Mouse (Mus musculus): ENCODE measurements at regions not wholly inside any gene's neighbourhood (a gene's known extent, or its start where the extent isn't known, plus 50 kb on each side); places are given as distances from the start of the nearest gene placed in this dataset.

DNA sequence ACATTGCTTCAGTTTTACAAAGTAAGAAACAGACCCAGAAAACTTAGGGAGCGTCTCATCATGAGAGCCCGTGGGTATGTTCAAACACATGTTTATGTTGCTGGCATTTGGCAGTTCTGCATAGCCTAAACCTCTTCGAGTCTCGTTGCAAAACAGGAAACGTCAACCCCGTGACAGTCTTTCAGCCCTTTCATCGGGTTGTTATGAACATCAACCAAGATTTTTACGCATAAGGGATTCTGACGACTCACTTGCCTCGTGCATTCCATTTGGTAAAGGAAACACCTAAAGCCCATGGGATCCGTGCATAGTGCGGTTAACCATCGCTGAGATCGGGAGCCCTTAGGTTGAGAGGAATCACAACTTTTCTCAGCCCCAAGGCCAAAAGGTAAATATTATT, 115.7 kb downstream of the Gpam start:
- no peak for DNase-seq

DNA sequence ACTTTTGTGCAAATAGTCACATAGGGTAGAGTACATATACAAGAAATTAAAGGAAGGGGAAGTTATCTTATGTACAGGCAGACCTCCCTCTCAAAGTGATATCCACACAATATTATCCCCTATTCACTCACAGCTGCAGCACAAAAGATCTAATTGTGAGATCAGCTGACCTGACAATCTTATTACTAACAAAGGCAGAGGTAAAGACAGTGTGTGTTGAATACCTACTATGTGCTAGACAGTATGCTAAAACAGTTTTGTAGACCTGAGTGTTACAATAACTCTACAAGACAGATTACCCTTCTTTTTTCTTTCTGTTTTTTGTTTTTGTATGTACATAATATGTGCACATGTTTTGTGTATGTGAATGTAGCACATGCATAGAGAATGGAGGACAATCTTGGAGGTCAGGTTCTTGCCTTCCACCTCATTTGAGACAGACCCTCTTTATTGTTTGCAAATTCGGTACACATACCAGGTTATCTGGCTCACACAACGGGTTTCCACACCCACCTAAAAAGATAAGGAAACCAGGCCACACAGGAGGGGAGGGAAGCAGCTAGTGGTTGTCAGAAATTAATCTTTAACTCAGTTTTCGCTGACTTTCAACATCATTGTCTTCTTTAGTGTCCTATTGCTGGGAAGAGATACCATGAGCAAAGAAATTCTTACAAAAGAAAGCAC, 118.4 kb downstream of the Gpam start:
- no peak for DNase-seq

DNA sequence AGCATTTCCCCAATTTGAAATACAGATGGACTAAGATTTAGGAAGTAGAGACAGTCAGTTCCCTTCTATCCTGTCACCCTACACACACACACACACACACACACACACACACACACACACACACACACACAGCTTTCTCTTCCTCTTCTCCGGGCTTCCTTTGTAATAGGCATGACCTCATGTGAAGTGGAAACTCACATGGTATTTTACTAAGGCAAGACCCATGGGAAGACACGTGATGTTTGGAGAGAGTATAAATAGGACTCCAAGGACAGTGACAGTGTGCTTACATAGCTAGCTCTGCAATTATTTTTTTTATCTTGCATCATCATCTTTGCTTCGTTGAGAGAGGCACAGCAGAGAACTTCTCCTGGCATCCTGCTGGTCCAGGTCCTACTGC, 137.1 kb downstream of the Gpam start:
- no peak for DNase-seq

DNA sequence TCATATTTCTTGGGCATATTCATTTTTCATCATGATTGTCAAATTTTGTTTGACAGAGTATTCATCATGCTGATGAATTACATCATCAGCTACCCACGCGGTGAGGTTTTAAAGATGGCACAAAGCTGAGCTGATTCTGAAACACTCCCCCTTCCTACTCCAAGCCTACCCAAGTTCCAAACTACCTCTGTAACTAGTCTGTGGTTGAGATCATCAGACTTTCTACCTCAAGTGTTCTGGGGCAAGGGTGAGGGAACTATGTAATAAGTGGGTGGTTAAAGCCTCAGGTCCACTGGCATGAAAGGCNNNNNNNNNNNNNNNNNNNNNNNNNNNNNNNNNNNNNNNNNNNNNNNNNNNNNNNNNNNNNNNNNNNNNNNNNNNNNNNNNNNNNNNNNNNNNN, 142.5 kb downstream of the Gpam start:
- DNase-seq: no peak

DNA sequence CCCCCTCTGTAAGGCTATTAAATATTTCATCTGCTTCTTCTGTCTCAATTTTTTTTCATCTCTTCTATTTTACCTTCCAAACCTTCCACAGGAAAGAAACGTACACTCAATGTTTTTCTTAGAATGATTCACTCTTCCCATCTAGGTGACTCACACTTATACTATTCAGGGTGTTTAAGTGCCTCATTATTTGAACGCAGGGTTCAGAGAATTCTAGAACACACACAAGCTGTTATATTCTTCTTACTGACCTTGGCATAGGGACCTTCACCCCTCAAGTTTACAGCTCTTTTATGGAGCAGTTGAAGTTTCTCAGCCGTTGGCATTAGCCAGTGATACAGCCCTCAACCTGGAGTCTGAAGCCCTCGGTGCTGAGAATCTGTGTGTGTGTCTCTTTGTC, 144.2 kb downstream of the Gpam start:
- DNase-seq: no peak

DNA sequence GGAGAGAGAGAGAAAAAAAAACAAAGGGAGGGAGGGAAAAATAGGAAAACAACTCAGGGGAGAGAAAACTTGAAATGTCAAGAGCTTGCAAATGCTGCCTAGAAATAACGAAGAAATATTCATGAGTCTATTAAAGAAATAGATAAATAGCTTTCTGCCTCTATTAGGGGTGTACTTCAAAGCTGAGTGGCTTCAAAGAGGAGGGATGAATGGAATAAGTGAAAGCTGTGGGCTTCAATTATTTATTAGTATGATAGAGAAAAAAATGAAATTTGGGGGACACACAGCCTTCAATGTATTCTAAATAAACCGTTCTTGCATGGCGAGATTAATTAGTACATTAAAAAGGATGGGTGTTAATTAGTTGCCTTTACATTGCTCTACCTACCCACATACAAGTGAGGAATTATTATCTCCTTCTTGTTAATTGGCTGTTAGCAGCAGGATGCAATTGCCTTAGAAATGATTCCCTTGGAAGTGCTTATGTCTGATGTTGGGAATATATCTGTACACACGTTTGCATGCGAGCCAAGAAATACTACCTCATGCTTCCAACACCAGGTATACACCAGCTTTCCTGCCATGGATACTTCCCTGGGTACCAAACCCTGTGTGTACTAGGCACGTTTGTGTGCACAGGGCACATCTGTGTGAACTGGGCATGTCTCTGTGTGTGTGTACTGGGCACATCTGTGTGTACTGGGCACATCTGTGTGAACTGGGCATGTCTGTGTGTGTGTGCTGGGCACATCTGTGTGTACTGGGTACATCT, 155.4 kb downstream of the Gpam start:
- DNase-seq: no peak

DNA sequence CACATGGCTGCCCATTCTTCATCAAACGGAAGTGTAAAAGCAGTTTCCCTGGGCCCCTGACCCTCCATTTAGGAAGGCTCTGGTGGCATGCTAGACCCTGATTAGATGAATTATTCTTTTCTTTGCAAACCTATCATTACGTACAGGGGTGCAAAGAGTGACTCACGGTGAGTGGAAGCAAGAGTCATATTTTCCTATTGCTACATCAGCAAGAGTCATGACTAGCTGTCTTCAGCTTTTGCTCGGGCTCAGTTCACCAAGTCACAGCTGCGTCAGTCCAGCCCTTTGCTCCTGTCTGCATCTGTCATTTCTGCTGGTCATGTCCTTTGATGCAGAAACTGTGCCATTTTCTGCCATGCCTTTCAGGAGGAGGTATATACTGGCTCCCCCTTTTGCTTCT, 168.7 kb downstream of the Gpam start:
- no peak for DNase-seq

DNA sequence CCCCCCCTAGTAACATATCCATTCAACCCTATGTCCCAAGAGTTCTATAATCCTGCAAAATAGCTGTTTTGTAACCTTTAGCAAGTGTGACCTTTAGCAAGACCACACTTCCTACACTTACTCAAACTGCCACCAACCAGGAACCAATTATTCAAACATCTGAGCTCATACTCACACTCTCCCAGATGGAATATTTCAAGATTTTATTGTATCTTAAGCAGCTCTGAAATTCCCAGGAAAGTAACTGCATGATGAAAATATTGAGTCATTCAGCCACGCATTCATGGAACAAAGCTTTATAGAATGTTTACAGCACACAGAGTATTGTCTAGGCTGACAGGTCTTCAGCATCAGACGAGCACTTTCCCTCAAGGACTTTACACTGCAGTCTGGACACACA, 171.9 kb downstream of the Gpam start:
- no peak for DNase-seq

DNA sequence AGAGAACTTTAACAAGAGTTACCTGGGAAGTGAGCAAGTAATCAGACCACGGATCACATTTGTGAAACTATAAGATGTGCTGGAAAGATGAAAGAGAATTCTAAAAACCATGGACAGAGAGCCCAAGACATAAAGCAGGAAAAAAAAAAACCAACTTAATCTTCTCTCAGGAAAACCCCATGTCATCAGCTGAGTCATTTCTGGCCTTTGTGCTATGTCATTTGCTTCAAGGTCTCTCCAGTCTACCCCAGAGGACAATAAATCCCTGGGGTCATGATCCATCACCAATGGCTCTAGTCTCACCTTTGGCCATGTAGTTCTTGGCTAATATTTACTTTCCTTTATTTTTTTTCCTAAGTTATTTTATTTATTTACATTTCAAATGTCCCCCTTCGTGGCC, 174.5 kb downstream of the Gpam start:
- DNase-seq: no peak

DNA sequence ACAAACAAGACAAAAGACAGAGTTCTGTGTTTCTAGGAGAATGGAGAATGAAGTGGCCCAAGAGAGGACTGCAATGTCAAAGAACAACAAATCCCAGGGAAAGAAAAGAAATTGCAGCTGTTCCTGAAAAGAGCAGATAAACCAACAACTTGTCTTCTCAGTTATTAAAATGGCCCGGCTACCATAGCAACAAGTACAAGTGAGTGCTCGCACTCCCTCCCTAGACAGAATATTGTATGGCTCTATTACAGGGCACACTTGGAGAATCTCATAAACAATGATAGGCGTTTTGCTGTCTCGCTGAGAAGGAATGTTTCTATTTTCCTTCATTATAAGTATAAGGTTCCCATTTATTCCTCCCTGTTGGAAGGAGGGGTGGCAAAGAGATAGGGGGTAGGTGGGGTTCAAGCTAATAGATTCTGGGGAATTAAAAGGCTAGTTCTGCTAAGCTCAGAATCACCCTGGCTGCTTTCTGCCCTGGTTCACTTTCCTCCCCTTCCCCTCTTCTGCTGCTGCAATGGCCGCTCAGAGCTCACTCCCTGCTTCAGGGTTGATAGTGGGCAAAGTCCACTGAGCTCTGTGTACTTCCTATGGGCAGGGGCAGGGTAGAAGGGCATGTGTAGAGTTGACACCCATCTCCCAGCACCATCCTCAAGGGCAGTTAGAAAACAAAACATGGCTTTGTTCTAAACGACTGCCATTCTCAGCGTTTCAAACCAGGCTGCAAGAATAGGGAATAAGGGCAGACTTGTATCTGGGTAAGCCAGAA, 178.5 kb downstream of the Gpam start:
- no peak for DNase-seq

DNA sequence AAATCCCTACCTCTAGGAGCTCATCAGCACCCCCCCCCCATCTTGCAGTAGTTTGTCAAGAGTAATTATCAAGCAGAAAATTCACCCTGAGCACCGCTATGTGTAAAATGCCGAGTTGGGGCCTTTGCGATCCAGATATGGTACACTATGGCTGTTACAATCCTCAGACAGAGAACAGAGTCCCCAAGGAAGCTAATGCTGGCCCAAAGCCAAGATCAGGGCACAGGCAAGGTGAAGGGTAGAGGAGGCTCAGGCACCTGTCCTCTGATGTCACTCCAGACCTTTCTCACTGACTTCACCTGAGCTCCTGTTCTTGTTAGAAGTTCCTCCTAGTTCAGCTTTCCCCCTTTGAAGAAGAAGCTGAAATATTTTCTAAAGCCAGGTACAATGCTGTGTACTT, 179.5 kb downstream of the Gpam start:
- DNase-seq: no peak

DNA sequence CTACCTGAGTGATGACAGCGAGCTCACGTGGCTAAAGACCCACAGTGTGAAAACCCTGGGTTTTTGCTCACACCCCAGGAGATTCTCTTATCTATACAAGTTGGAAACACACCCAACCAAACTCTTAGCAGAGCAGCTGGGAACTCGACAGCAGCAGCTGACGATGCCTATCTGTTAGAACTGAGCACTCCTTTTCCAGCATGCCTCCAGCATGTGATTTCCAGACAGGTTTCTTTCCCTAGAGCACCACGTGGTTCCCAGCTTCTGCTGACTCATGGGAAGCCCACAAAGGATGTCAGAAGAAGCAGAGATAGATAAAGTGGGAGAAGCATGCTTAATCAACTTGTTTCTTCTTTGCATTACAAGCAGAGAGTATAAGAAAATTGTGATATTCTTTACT, 194.5 kb downstream of the Gpam start:
- no peak for DNase-seq

DNA sequence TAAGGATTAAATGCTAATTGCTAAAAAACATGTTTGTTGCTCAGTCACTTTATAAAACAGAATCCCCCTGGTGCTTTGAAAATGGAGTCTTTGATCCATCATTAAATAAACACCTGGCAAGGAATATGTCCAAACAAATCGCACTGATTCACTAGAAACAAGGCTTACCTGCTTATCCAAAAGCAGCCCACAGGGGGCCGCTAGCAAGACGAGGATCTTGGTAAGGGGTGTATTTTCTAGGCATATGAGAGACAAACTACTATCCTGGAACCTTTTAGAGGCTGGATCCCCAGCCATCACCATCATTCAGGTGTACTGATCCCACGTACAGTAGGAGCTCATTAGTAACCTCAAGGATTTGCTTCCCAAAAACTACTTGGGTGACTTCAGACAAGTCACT, 201.2 kb downstream of the Gpam start:
- DNase-seq: no peak

DNA sequence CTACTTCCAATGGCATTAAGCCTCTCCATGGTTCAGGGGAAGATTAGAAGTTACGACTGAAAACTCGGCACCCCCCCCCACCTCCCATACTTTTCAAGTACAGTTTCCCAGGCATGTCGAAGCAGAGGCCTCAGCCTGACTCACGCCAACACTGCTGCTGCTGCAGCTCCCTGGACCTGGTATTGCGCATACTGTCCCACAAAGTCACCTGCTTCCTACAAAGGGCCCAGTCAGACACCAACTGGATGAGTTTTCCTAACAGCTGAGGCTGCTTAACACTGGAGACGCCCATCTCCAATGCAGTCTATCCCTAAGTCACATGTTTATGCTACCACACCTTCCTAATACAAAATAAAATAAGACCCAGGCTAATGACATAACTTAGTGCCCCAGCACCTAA, 207.4 kb downstream of the Gpam start:
- DNase-seq: no peak

DNA sequence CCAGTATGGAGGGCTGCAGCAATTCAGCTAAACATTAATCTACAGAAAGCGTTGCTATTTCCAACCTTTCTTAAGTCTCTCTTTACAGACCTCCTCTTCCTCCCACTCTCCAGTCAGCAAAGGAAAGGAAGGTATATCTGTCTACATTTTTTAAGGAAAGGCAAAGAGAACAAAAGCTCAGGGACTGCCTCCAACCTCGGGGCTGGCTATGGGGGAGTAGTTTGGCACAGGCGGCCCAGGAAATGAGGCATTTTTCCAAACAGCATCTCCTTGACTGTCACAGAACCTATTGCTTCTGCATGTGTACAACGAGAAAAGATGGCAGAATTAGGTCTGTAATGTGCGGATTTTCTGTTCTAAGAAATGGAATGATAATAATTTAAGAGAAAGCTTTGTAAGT, 233.4 kb downstream of the Gpam start:
- DNase-seq: no peak

DNA sequence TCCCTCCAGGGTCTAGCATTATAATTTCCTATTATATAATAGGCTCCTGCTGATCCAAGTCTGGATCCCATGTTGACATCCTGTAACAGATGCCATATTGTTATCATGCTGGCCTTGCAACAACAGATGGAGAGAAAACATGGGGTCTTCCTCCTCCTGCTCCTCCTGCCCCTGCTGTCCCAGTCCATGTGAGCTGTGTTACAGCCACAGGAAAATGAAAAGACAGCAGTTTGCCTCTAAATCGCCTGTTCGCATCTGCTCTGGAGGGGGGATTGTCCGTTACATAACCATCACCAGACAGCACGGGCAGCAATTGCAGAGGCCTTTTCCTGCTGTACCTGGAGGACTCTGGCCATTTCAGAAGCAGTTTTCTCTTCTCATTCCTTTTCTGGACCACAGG, 260.0 kb downstream of the Gpam start:
- DNase-seq: no peak

DNA sequence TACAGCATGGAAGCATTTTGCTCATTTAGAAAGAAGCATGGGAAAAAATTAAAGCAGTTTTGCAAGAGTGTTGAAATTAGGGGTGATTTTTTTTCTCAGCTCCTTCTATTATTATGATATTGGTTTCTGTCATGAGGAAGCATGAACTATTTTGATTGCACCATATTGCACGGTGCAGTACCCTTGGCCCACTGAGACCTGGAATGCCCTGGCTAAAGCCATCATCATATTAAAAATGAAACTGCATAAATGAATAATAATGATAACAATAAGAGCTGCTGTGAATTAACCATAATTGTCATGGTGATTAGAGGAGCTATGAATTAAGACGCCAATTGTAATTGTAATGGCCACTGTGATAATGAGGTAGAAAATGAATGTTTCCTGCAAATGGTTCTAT, 271.8 kb downstream of the Gpam start:
- DNase-seq: no peak

DNA sequence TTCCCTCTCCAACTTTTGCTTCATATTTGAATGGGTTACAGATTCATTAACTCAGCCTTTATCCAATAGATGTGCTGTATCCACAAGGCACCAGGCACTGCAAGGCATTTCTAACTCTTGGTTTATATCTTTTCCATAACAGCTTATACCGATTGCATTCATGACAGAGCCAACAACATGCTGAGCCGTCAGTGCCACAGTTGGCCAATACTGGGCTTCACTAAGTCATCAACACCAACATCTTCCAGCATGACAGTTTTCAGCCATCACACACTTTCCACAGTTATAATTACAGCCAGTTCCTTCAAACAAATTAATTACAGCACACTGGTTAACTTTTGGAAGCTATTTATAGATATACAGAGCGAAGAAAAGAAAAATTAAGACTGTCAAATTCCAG, 288.8 kb downstream of the Gpam start:
- DNase-seq: no peak

DNA sequence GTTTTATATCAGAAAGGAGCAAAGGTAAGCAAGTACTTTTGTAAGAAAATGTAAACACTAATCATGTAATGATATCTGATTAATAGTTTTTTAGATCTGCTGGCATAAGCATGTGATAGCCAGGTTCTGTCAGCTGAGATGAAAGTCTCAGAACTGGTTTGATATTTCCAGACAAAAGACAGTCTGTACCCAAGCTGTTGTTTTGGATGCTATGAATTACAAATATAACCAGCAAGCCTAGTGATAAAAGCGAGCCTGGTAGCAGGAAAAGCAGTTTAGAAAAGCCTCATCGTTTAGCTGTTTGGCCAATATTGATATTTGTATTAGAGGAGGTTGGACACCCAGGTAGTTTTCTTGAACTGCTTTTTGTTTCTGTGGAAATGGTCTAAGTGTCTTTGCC, 290.6 kb downstream of the Gpam start:
- no peak for DNase-seq

DNA sequence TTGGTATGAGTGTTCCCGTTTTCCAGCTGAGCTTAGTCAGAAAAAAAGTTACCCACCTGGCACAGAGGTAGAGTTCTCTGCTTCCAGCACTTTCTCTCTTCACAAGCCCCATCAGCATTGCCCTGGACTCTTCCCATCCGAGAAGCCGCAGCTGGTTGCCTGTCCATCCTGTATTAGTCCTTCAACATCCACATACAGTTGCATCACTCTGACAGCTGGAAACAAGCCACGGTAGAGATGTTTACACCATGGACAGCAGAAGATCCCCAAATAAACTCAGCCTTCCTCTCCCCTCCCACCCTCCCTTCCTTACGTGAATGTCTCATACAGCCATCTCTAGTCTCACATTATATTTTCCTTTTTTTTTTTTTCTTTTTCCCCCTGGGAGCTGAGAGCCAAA, 304.9 kb downstream of the Gpam start:
- DNase-seq: no peak

DNA sequence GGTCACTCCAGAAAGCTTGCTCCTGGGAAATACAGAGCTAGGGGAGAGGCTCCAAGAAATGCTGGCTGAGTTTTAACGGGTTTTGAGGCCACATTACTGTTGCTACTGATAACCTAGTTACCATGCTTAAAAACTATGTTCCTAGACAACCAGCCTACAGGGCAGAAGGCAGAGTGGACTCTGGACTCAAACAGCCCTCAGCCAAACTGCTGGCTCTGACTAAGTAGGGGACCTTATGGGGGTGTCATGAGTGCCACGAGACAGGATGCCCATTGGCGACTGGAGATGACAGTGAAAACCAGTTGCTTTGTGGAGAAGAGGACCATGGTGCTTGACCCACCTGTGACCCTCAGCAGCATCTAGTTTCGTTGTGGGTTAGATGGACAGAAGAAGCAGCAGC, 306.5 kb downstream of the Gpam start:
- DNase-seq: no peak

DNA sequence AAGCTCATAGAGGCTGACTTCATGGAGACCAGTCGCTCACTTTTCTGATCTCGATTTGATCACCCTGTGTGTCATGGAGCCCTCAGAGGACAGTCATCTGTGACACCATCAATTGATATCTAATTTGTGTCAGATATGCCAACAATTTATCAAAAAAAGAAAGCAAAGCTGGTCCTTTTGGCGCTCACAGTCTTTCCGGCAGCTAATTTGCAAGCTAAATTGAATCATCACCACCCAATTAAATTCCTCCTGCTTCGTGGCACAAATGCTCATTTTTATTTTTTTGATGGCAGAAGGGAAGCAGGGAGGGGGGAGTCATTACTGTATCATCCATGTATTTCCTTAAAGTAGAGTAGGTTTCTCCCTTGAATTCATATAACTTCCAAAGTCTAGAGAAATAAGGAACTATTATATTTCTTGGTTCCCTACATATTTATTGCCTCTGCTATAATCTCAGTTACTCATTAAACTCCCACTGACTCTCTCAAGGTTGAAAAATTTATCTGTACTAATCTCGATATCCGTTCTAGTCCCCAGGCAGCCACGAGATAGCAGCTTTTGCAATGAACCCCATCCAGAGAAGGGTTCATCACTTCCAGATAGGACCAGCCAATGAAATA, 325.8 kb downstream of the Gpam start:
- DNase-seq: no peak

DNA sequence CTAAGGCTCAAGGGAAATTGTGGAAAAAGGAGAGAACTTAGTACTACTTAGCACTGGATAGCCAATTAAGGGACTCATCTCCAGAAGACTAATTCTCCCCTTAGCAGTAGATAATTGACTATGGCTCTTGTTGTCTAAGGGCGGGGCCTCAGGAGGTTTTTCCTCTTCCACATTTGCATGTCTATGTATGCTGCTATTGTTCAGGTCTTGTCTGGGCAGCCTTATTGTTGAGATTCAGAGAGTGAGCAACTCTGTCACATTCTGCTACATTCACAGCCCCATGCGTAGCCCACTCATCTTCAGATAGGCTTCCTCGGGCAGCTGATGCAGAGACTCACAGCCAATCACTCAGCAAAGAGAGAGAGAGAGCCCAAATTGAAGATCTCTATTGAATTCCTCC, 339.9 kb downstream of the Gpam start:
- no peak for DNase-seq
